Mouse (Mus musculus) forebrain, embryonic 15.5 days (tissue): Measurements from ENCODE around the gene Nol3. TPM values are rescaled to one million over a fixed set of nuclear protein-coding genes. Genes with fewer than 3 reads are reported as not detected.
A peak's percentile ranks its signal among the peaks of the same experiment; 100 is the strongest.

ENCODE experiments used
- ATAC-seq: fragments of 200-750 bp; cut with Nextera tagmentation; replicated peaks from 2 replicates; pipeline ENCODE4 v1.8.0; 2017; ENCODE audit warnings: mild to moderate bottlenecking, moderate TSS enrichment, moderate library complexity
- H3K27ac ChIP-seq: fragments of 300-500 bp; sonication (generic); replicated peaks from 2 replicates; pipeline ENCODE4 v1.5.1; 2015; ENCODE audit warnings: mild to moderate bottlenecking, inconsistent platforms
- H3K27me3 ChIP-seq: fragments of 300-500 bp; sonication (generic); 2 replicates; pipeline ENCODE4 v1.6.1; 2015; ENCODE audit warnings: inconsistent platforms
- H3K36me3 ChIP-seq: fragments of 300-500 bp; sonication (generic); 2 replicates; pipeline ENCODE4 v1.6.1; 2015; ENCODE audit warnings: mild to moderate bottlenecking, inconsistent platforms
- H3K4me1 ChIP-seq: fragments of 300-500 bp; sonication (generic); 2 replicates; pipeline ENCODE4 v1.6.1; 2015; ENCODE audit warnings: inconsistent platforms
- H3K4me2 ChIP-seq: fragments of 300-500 bp; sonication (generic); replicated peaks from 2 replicates; pipeline ENCODE4 v1.6.1; 2015; ENCODE audit warnings: mild to moderate bottlenecking, inconsistent platforms
- H3K4me3 ChIP-seq: fragments of 300-500 bp; sonication (generic); 2 replicates; pipeline ENCODE4 v1.5.1; 2015; ENCODE audit warnings: mild to moderate bottlenecking, inconsistent platforms
- H3K9ac ChIP-seq: fragments of 300-500 bp; sonication (generic); replicated peaks from 2 replicates; pipeline ENCODE4 v1.6.1; 2015; ENCODE audit warnings: mild to moderate bottlenecking, inconsistent platforms
- H3K9me3 ChIP-seq: fragments of 300-500 bp; sonication (generic); 2 replicates; pipeline ENCODE4 v1.6.1; 2016; ENCODE audit warnings: inconsistent platforms
- whole genome bisulfite sequencing: fragments of 180-500 bp; shearing (Covaris S2); methylation state at CpG from one replicate; pipeline ENCODE4 v1.1.7; 2015; ENCODE audit warnings: mixed read lengths; 5-methylcytosine and 5-hydroxymethylcytosine counted together
- polyA plus RNA-seq: library from polyadenylated mRNA; unstranded; fragments of >200 nt; fragmentation: Nextera tagmentation; extraction: Ambion mirVana; gene quantifications from 2 replicates; pipeline ENCODE4 v1.2.1, GENCODE M21; 2015

Gene Nol3
- polyA plus RNA-seq, 1 experiment from 2014 or later, result 2.0 TPM

GRCm38 (mm10) chr8:105292471-105292870 is 16.5 kb downstream of the Nol3 start:
- ATAC-seq, result no peak
- H3K27ac ChIP-seq, result no peak overlapping the region
- H3K4me1 ChIP-seq, result peaks cover 37% of the 10 kb centered on the region
- no peaks in the 10 kb centered on the region for H3K36me3 ChIP-seq
- 85% methylated on average over 7 of the region's 7 CpGs for WGBS
- H3K4me2 ChIP-seq, result no peak overlapping the region
- H3K9ac ChIP-seq, result no peak overlapping the region
- 0 out of 2 replicates have a peak, but pooled peaks cover 4% of the 10 kb centered on the region for H3K27me3 ChIP-seq
- H3K9me3 ChIP-seq, result no peaks in the 10 kb centered on the region
- no peak overlapping the region for H3K4me3 ChIP-seq

GRCm38 (mm10) chr8:105293405-105293804 is 17.5 kb downstream of the Nol3 start:
- Histone ChIP-seq H3K9ac (no peak overlapping the region), H3K9me3 (no peaks in the 10 kb centered on the region), H3K4me2 (no peak overlapping the region), H3K27me3 (0 out of 2 replicates have a peak, but pooled peaks cover 4% of the 10 kb centered on the region), H3K27ac (no peak overlapping the region), H3K36me3 (no peaks in the 10 kb centered on the region), H3K4me3 (no peak overlapping the region), H3K4me1 (peaks cover 32% of the 10 kb centered on the region)
- WGBS, result 76% methylated on average over 19 of the region's 19 CpGs
- no peak for ATAC-seq

- Histone ChIP-seq H3K9me3 (no peaks in the 10 kb centered on the region), H3K4me2 (no peak overlapping the region)
- 58% methylated on average over 9 of the region's 9 CpGs for WGBS
These were observed 18.8 kb downstream of the Nol3 start for GRCm38 (mm10) chr8:105294776-105295175.

GRCm38 (mm10) chr8:105295256-105295655 is 19.3 kb downstream of the Nol3 start:
- H3K27me3 ChIP-seq, result 0 out of 2 replicates have a peak, but pooled peaks cover 4% of the 10 kb centered on the region
- H3K27ac ChIP-seq, result no peak overlapping the region
- H3K36me3 ChIP-seq, result peaks cover 8% of the 10 kb centered on the region
- no peak for ATAC-seq
- no peak overlapping the region for H3K4me3 ChIP-seq
- 74% methylated on average over 11 of the region's 11 CpGs for WGBS
- H3K4me2 ChIP-seq, result no peak overlapping the region
- H3K9ac ChIP-seq, result no peak overlapping the region
- H3K4me1 ChIP-seq, result peaks cover 34% of the 10 kb centered on the region
- H3K9me3 ChIP-seq, result no peaks in the 10 kb centered on the region

More at GRCm38 (mm10) chr8:105294776-105295175, 18.8 kb downstream of the Nol3 start:
- Histone ChIP-seq H3K4me3 (no peak overlapping the region), H3K4me1 (peaks cover 38% of the 10 kb centered on the region), H3K36me3 (peaks cover 4% of the 10 kb centered on the region; the same call in 1 of the 2 replicates), H3K27ac (no peak overlapping the region), H3K9ac (no peak overlapping the region), H3K27me3 (0 out of 2 replicates have a peak, but pooled peaks cover 4% of the 10 kb centered on the region)
- no peak for ATAC-seq

- peak within 1 kb of the TSS; percentile 70 for H3K4me2 ChIP-seq
- peak within 1 kb of the TSS; percentile 88; the same call in 1 of the 2 replicates for H3K4me3 ChIP-seq
- whole genome bisulfite sequencing, result 77% methylated on average over 11 of the region's 11 CpGs
- H3K36me3 ChIP-seq, result peaks cover 16% of the 10 kb centered on the region
- no peaks in the 10 kb centered on the region for H3K9me3 ChIP-seq
- peak within 1 kb of the TSS; percentile 14; the same call in 1 of the 2 replicates for H3K27ac ChIP-seq
- H3K27me3 ChIP-seq, result no peaks in the 10 kb centered on the region
- peaks cover 26% of the 10 kb centered on the region for H3K4me1 ChIP-seq
- ATAC-seq, result no peak
- 0 out of 2 replicates have a peak within 1 kb of the TSS, but pooled peaks have one; percentile 87 for H3K9ac ChIP-seq
These were observed 20.1 kb downstream of the Nol3 start, which contains the start of gene Exoc3l for GRCm38 (mm10) chr8:105295895-105296573. TSS of gene Exoc3l (minus strand) at chr8:105296101.

- WGBS, result under 1% methylated on average over 58 of the region's 58 CpGs
These were observed 21.7 kb downstream of the Nol3 start, which contains the start of gene E2f4 for GRCm38 (mm10) chr8:105297511-105298192. TSS of gene E2f4 (plus strand) at chr8:105297663.

GRCm38 (mm10) chr8:105298351-105299252 is 22.7 kb downstream of the Nol3 start:
- Histone ChIP-seq H3K4me2 (peak overlapping the region; percentile 70), H3K9ac (peak overlapping the region; percentile 87), H3K36me3 (peaks cover 38% of the 10 kb centered on the region), H3K9me3 (no peaks in the 10 kb centered on the region), H3K27me3 (no peaks in the 10 kb centered on the region), H3K4me1 (peaks cover 24% of the 10 kb centered on the region), H3K27ac (no peak overlapping the region), H3K4me3 (peak overlapping the region; percentile 88)
- WGBS, result 58% methylated on average over 18 of the region's 18 CpGs
- no peak for ATAC-seq

More at GRCm38 (mm10) chr8:105297511-105298192, 21.7 kb downstream of the Nol3 start, which contains the start of gene E2f4:
- Histone ChIP-seq H3K4me3 (peak within 1 kb of the TSS; percentile 88), H3K9ac (peak within 1 kb of the TSS; percentile 87), H3K27me3 (no peaks in the 10 kb centered on the region), H3K9me3 (no peaks in the 10 kb centered on the region), H3K4me2 (peak within 1 kb of the TSS; percentile 70), H3K27ac (peak within 1 kb of the TSS; percentile 42), H3K4me1 (peaks cover 24% of the 10 kb centered on the region), H3K36me3 (peaks cover 31% of the 10 kb centered on the region)
- peak; percentile 94 for ATAC-seq

- H3K36me3 ChIP-seq, result peaks cover 49% of the 10 kb centered on the region
- ATAC-seq, result no peak
- no peak overlapping the region for H3K9ac ChIP-seq
- no peaks in the 10 kb centered on the region for H3K9me3 ChIP-seq
- WGBS, result 95% methylated on average over 8 of the region's 8 CpGs
- no peaks in the 10 kb centered on the region for H3K27me3 ChIP-seq
- peaks cover 29% of the 10 kb centered on the region for H3K4me1 ChIP-seq
- no peak overlapping the region for H3K4me3 ChIP-seq
- H3K27ac ChIP-seq, result no peak overlapping the region
- H3K4me2 ChIP-seq, result no peak overlapping the region
These were observed 24.0 kb downstream of the Nol3 start for GRCm38 (mm10) chr8:105299962-105300361.

GRCm38 (mm10) chr8:105303396-105303795 is 27.5 kb downstream of the Nol3 start:
- Histone ChIP-seq H3K9me3 (no peaks in the 10 kb centered on the region), H3K4me1 (peaks cover 25% of the 10 kb centered on the region), H3K4me2 (no peak overlapping the region), H3K4me3 (no peak overlapping the region), H3K36me3 (peaks cover 57% of the 10 kb centered on the region), H3K27ac (no peak overlapping the region), H3K9ac (no peak overlapping the region), H3K27me3 (no peaks in the 10 kb centered on the region)
- ATAC-seq, result no peak
- WGBS, result 83% methylated on average over 8 of the region's 8 CpGs

GRCm38 (mm10) chr8:105303874-105304273 is 27.9 kb downstream of the Nol3 start:
- H3K36me3 ChIP-seq, result peaks cover 57% of the 10 kb centered on the region
- H3K9ac ChIP-seq, result no peak overlapping the region
- H3K27ac ChIP-seq, result no peak overlapping the region
- no peaks in the 10 kb centered on the region for H3K9me3 ChIP-seq
- H3K4me2 ChIP-seq, result no peak overlapping the region
- 88% methylated on average over 9 of the region's 9 CpGs for WGBS
- ATAC-seq, result no peak
- H3K27me3 ChIP-seq, result no peaks in the 10 kb centered on the region
- H3K4me1 ChIP-seq, result peaks cover 21% of the 10 kb centered on the region
- H3K4me3 ChIP-seq, result no peak overlapping the region

- Histone ChIP-seq H3K9me3 (no peaks in the 10 kb centered on the region), H3K27me3 (no peaks in the 10 kb centered on the region), H3K36me3 (peaks cover 56% of the 10 kb centered on the region), H3K4me3 (no peak overlapping the region), H3K9ac (no peak overlapping the region), H3K4me2 (no peak overlapping the region), H3K4me1 (peaks cover 14% of the 10 kb centered on the region), H3K27ac (no peak overlapping the region)
- ATAC-seq, result 0 out of 2 replicates have a peak, but pooled peaks have one; percentile 13
- WGBS, result 68% methylated on average over 9 of the region's 9 CpGs
These were observed 28.6 kb downstream of the Nol3 start for GRCm38 (mm10) chr8:105304325-105305210.
